Mouse (Mus musculus) hindbrain, postnatal 0 days (tissue): Measurements from ENCODE around the gene Gm10961. TPM values are rescaled to one million over a fixed set of nuclear protein-coding genes. Genes with fewer than 3 reads are reported as not detected.

Source experiments
- ATAC-seq: fragments of 200-750 bp; cut with Nextera tagmentation; 2 replicates; pipeline ENCODE4 v1.8.0; 2017; ENCODE audit warnings: mild to moderate bottlenecking, moderate TSS enrichment, moderate library complexity
- DNase-seq: peaks from one replicate; pipeline ENCODE4 v3.0.0-alpha.2; 2015; ENCODE audit warnings: low spot score
- H3K27ac ChIP-seq: fragments of 300-500 bp; sonication (generic); 2 replicates; pipeline ENCODE4 v1.5.1; 2014; ENCODE audit warnings: mild to moderate bottlenecking
- H3K27me3 ChIP-seq: fragments of 300-500 bp; sonication (generic); 2 replicates; pipeline ENCODE4 v1.6.1; 2014; ENCODE audit warnings: low read length, mixed read lengths; ENCODE audit not compliant: insufficient read depth
- H3K36me3 ChIP-seq: fragments of 300-500 bp; sonication (generic); 2 replicates; pipeline ENCODE4 v1.6.1; 2014; ENCODE audit warnings: low read length, mixed read lengths; ENCODE audit not compliant: insufficient read depth
- H3K4me1 ChIP-seq: fragments of 300-500 bp; sonication (generic); 2 replicates; pipeline ENCODE4 v1.6.1; 2014; ENCODE audit warnings: antibody characterized with exemption, low read length, mixed read lengths; ENCODE audit not compliant: insufficient read depth
- H3K4me2 ChIP-seq: fragments of 300-500 bp; sonication (generic); 2 replicates; pipeline ENCODE4 v1.6.1; 2014; ENCODE audit warnings: low read depth, mild to moderate bottlenecking, low read length, moderate library complexity, mixed read lengths
- H3K4me3 ChIP-seq: fragments of 300-500 bp; sonication (generic); 2 replicates; pipeline ENCODE4 v1.5.1; 2014; ENCODE audit warnings: low read length
- H3K9ac ChIP-seq: fragments of 300-500 bp; sonication (generic); replicated peaks from 2 replicates; pipeline ENCODE4 v1.6.1; 2014; ENCODE audit warnings: mild to moderate bottlenecking, low read length, moderate library complexity, mixed read lengths
- H3K9me3 ChIP-seq: fragments of 300-500 bp; sonication (generic); 2 replicates; pipeline ENCODE4 v1.6.1; 2016; ENCODE audit warnings: low read length, mixed read lengths
- CTCF ChIP-seq: IDR thresholded peaks from 2 replicates; pipeline ENCODE4 v1.5.1; 2016; ENCODE audit warnings: antibody characterized with exemption, control low read depth, low read depth
- WGBS: fragments of 180-500 bp; shearing (Covaris S2); extraction: QIAGEN DNeasy Blood & Tissue Kit; methylation state at CpG from one replicate; pipeline ENCODE4 v1.1.7; 2014; 5-methylcytosine and 5-hydroxymethylcytosine counted together
- polyA plus RNA-seq: library from polyadenylated mRNA; unstranded; fragments of >200 nt; fragmentation: Nextera tagmentation; extraction: Ambion mirVana; gene quantifications from 2 replicates; pipeline ENCODE4 v1.2.1, GENCODE M21; 2015
- total RNA-seq: library from RNA; depleted of rRNA; stranded (reverse); fragments of >200 nt; gene quantifications from 2 replicates; pipeline ENCODE4 v1.2.3, GENCODE M21; 2014

Gene Gm10961
- total and polyA plus RNA-seq, 2 experiments from 2014 or later = not detected

- DNase-seq = peak; percentile 79
- ATAC-seq = peak; percentile 78
- H3K4me2 ChIP-seq = no peak overlapping the region
- no peak overlapping the region for H3K27ac ChIP-seq
- no peak overlapping the region for H3K9ac ChIP-seq
- WGBS = 71% methylated on average over 11 of the region's 11 CpGs
- no peaks in the 10 kb centered on the region for H3K27me3 ChIP-seq
- H3K9me3 ChIP-seq = no peaks in the 10 kb centered on the region
- H3K4me1 ChIP-seq = no peaks in the 10 kb centered on the region
- H3K36me3 ChIP-seq = peaks cover 63% of the 10 kb centered on the region
- H3K4me3 ChIP-seq = no peak overlapping the region
- TF ChIP-seq CTCF = peak; percentile 95
Measured at GRCm38 (mm10) chr3:107612902-107613525, 18.1 kb upstream of the Gm10961 start.

- no peaks in the 10 kb centered on the region for H3K4me1 ChIP-seq
- DNase-seq (no peak), ATAC-seq (no peak)
- no peak for TF ChIP-seq CTCF
- H3K27me3 ChIP-seq = no peaks in the 10 kb centered on the region
- H3K27ac ChIP-seq = no peak overlapping the region
- 95% methylated on average over 3 of the region's 3 CpGs for WGBS
- no peak overlapping the region for H3K4me3 ChIP-seq
- H3K4me2 ChIP-seq = no peak overlapping the region
- no peak overlapping the region for H3K9ac ChIP-seq
- H3K9me3 ChIP-seq = no peaks in the 10 kb centered on the region
- H3K36me3 ChIP-seq = peaks cover 92% of the 10 kb centered on the region
Measured at GRCm38 (mm10) chr3:107617800-107618199, 13.3 kb upstream of the Gm10961 start.

GRCm38 (mm10) chr3:107619911-107620310 lies 11.2 kb upstream of the Gm10961 start:
- H3K9me3 ChIP-seq = no peaks in the 10 kb centered on the region
- DNase-seq = no peak
- H3K4me1 ChIP-seq = no peaks in the 10 kb centered on the region
- WGBS = 86% methylated on average over 6 of the region's 6 CpGs
- no peak for ATAC-seq
- TF ChIP-seq CTCF = no peak
- no peak overlapping the region for H3K27ac ChIP-seq
- no peak overlapping the region for H3K4me3 ChIP-seq
- peaks cover 93% of the 10 kb centered on the region for H3K36me3 ChIP-seq
- no peak overlapping the region for H3K9ac ChIP-seq
- H3K27me3 ChIP-seq = no peaks in the 10 kb centered on the region
- H3K4me2 ChIP-seq = no peak overlapping the region

- Histone ChIP-seq H3K4me3 (no peak overlapping the region), H3K9me3 (no peaks in the 10 kb centered on the region), H3K4me1 (no peaks in the 10 kb centered on the region), H3K27ac (no peak overlapping the region), H3K27me3 (no peaks in the 10 kb centered on the region), H3K4me2 (no peak overlapping the region), H3K36me3 (peaks cover 92% of the 10 kb centered on the region), H3K9ac (no peak overlapping the region)
- WGBS = 89% methylated on average over 21 of the region's 21 CpGs
- DNase-seq (no peak), ATAC-seq (no peak)
- TF ChIP-seq CTCF = no peak
Measured at GRCm38 (mm10) chr3:107621286-107622075, 9.6 kb upstream of the Gm10961 start.

- H3K36me3 ChIP-seq = peaks cover 90% of the 10 kb centered on the region
- no peak for TF ChIP-seq CTCF
- H3K27me3 ChIP-seq = no peaks in the 10 kb centered on the region
- DNase-seq = no peak
- H3K27ac ChIP-seq = no peak overlapping the region
- H3K4me3 ChIP-seq = no peak overlapping the region
- ATAC-seq = no peak
- no peaks in the 10 kb centered on the region for H3K9me3 ChIP-seq
- 95% methylated on average over 7 of the region's 7 CpGs for WGBS
- no peaks in the 10 kb centered on the region for H3K4me1 ChIP-seq
- no peak overlapping the region for H3K9ac ChIP-seq
- no peak overlapping the region for H3K4me2 ChIP-seq
Measured at GRCm38 (mm10) chr3:107622537-107622936, 8.6 kb upstream of the Gm10961 start.

GRCm38 (mm10) chr3:107624424-107624823 lies 6.7 kb upstream of the Gm10961 start:
- no peak for ATAC-seq
- Histone ChIP-seq H3K27me3 (no peaks in the 10 kb centered on the region), H3K36me3 (peaks cover 81% of the 10 kb centered on the region), H3K9me3 (no peaks in the 10 kb centered on the region), H3K9ac (no peak overlapping the region), H3K4me2 (no peak overlapping the region), H3K4me1 (no peaks in the 10 kb centered on the region), H3K27ac (no peak overlapping the region), H3K4me3 (no peak overlapping the region)
- no peak for DNase-seq
- no peak for TF ChIP-seq CTCF
- WGBS = 96% methylated on average over 8 of the region's 8 CpGs

- Histone ChIP-seq H3K9me3 (no peaks in the 10 kb centered on the region), H3K27me3 (no peaks in the 10 kb centered on the region), H3K27ac (no peak overlapping the region), H3K4me3 (no peak overlapping the region), H3K36me3 (peaks cover 73% of the 10 kb centered on the region), H3K9ac (no peak overlapping the region), H3K4me1 (no peaks in the 10 kb centered on the region), H3K4me2 (no peak overlapping the region)
- 91% methylated on average over 8 of the region's 8 CpGs for WGBS
- no peak for DNase-seq
- no peak for TF ChIP-seq CTCF
- no peak for ATAC-seq
Measured at GRCm38 (mm10) chr3:107625536-107625935, 5.6 kb upstream of the Gm10961 start.
